Mouse (Mus musculus) liver, embryonic 13.5 days (tissue): ENCODE results near the gene Igf2bp3. TPM values are rescaled to one million over a fixed set of nuclear protein-coding genes. Genes with fewer than 3 reads are reported as not detected.
A peak's percentile ranks its signal among the peaks of the same experiment; 100 is the strongest.

Experiments used
- ATAC-seq: fragments of 200-750 bp; cut with Nextera tagmentation; 2 replicates; pipeline ENCODE4 v1.8.0; 2017; ENCODE audit warnings: low read depth, mild to moderate bottlenecking, moderate number of reproducible peaks, moderate library complexity
- DNase-seq: peaks from one replicate; pipeline ENCODE4 v3.0.0; 2022
- H3K27ac ChIP-seq: fragments of 300-500 bp; sonication (generic); 2 replicates; pipeline ENCODE4 v1.5.1; 2015; ENCODE audit warnings: moderate library complexity, mild to moderate bottlenecking, inconsistent platforms
- H3K27me3 ChIP-seq: fragments of 300-500 bp; sonication (generic); 2 replicates; pipeline ENCODE4 v1.6.1; 2015; ENCODE audit warnings: mild to moderate bottlenecking, inconsistent platforms
- H3K36me3 ChIP-seq: fragments of 300-500 bp; sonication (generic); 2 replicates; pipeline ENCODE4 v1.6.1; 2015; ENCODE audit warnings: mild to moderate bottlenecking, inconsistent platforms
- H3K4me1 ChIP-seq: fragments of 300-500 bp; sonication (generic); replicated peaks from 2 replicates; pipeline ENCODE4 v1.6.1; 2015; ENCODE audit warnings: inconsistent platforms
- H3K4me2 ChIP-seq: fragments of 300-500 bp; sonication (generic); 2 replicates; pipeline ENCODE4 v1.6.1; 2015; ENCODE audit warnings: inconsistent platforms, mild to moderate bottlenecking, moderate library complexity
- H3K4me3 ChIP-seq: fragments of 300-500 bp; sonication (generic); replicated peaks from 2 replicates; pipeline ENCODE4 v1.5.1; 2015; ENCODE audit warnings: mild to moderate bottlenecking, inconsistent platforms
- H3K9ac ChIP-seq: fragments of 300-500 bp; sonication (generic); 2 replicates; pipeline ENCODE4 v1.6.1; 2015; ENCODE audit warnings: mild to moderate bottlenecking, inconsistent platforms
- H3K9me3 ChIP-seq: fragments of 300-500 bp; sonication (generic); replicated peaks from 2 replicates; pipeline ENCODE4 v1.6.1; 2016; ENCODE audit warnings: inconsistent platforms
- WGBS: fragments of 180-500 bp; shearing (Covaris S2); methylation state at CpG from one replicate; pipeline ENCODE4 v1.1.7; 2015; ENCODE audit not compliant: insufficient replicate concordance; 5-methylcytosine and 5-hydroxymethylcytosine counted together
- polyA plus RNA-seq: library from polyadenylated mRNA; unstranded; fragments of >200 nt; fragmentation: Nextera tagmentation; extraction: Ambion mirVana; gene quantifications from 2 replicates; pipeline ENCODE4 v1.2.1, GENCODE M21; 2015

Igf2bp3 gene
- polyA plus RNA-seq, 1 experiment from 2014 or later = 21.4 TPM

DNA sequence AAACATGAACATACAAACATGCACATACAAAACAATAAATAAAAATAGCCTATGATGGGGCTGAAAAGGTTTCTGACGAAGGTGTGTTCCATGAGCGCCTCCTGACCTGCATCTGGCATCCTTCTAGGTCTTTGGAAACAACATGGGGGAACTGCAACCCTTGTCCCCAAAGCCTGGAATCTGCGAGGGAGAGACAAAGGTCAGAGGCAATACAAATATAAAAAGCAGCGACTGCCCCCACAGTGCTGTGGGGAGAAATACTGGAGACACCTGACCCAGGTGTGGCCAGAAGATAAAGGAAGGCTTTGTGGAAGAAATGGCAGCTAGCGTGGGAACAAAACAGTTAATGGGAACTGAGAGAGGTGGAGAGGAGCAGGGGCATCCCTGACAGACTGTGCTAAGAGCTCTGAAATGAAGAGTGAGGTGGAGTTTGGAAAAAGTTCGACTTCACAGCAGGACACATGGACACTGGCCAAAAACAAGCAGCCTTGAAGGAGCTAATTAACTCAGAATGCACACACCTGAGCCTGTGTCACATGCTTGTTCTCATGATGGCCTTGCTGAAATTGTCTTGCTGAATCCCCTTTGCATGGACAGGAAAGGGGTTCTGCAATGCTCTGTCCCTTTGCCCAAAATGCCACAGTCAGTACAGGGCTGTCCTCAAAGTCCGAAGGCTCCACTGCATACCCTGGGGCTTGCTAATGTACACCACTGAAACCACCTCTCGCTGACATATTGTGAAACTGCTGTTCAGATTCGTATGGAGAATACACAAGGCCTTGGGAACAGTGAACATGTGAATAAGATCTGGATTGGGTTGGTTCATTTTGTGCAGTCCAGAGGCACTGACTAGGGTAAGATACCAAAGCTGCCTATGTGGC lies 64.2 kb downstream of the Igf2bp3 start:
- 65% methylated on average over 9 of the region's 9 CpGs for WGBS
- no peak overlapping the region; the same call in 1 of the 2 replicates for H3K9ac ChIP-seq
- 0 out of 2 replicates have a peak overlapping the region, but pooled peaks have one; percentile 17 for H3K4me2 ChIP-seq
- H3K27me3 ChIP-seq = no peaks in the 10 kb centered on the region
- H3K9me3 ChIP-seq = no peaks in the 10 kb centered on the region
- no peak overlapping the region for H3K4me3 ChIP-seq
- ATAC-seq (peak; percentile 54), DNase-seq (no peak)
- peaks cover 51% of the 10 kb centered on the region for H3K4me1 ChIP-seq
- H3K36me3 ChIP-seq = no peaks in the 10 kb centered on the region
- H3K27ac ChIP-seq = peak overlapping the region; percentile 64

DNA sequence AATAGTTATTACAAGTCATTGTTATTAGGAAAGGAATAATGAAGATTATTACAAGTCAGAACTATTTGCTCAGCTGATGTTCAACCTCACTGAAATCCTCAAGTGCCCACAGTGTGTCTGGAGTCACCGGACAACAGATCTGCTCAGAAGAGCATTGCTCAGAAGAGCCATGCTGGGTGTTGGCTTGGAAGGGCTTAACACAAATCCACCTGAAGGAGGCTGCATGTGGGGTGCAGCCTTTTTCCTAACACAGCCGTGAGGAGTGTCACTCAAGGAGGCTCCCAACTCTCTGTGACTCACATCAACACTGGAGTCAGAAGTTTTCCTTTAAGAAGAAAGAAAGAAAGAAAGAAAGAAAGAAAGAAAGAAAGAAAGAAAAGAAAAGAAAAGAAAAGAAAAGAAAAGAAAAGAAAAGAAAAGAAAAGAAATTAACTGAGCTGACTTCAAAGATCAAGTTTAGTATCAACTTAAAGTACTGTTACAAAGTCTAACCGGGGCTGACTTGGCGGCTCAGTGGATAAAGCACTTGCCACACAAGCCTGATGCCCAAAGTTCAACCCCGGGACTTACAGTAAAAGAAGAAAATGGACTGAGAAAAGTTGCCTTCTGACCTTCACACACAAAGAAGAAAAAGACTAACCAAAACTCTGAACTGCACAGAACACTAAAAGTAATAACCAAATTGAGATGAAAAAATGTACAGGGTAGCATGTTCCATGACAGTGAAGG lies 65.4 kb downstream of the Igf2bp3 start:
- no peak overlapping the region for H3K4me3 ChIP-seq
- H3K36me3 ChIP-seq = no peaks in the 10 kb centered on the region
- 0 out of 2 replicates have a peak overlapping the region, but pooled peaks have one; percentile 9 for H3K4me2 ChIP-seq
- H3K27ac ChIP-seq = peak overlapping the region; percentile 40
- WGBS = 67% methylated on average over 5 of the region's 5 CpGs
- DNase-seq (no peak), ATAC-seq (no peak)
- H3K4me1 ChIP-seq = peaks cover 53% of the 10 kb centered on the region
- no peaks in the 10 kb centered on the region for H3K27me3 ChIP-seq
- H3K9me3 ChIP-seq = no peaks in the 10 kb centered on the region
- H3K9ac ChIP-seq = no peak overlapping the region

DNA sequence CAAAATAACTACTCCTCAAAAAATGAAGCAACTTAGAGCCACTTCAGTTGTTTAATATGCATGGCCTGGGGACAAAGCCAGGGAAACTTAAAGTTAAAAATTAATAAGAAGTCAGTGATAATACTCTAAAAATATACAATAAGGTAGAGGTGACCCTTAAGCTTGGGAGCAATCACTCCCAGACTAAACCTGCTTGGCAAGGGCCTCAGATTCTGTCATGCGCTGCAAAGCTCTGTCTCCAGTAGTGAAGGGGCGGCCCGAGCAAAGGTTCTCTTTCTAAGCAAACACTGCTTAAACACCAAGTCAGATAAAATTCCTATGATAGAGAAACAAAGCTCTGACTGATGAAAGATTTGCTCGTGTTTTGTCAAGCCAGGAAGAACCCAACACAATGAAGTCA lies 66.0 kb downstream of the Igf2bp3 start:
- H3K9ac ChIP-seq = no peak overlapping the region
- ATAC-seq (no peak), DNase-seq (no peak)
- 68% methylated on average over 4 of the region's 4 CpGs for WGBS
- no peaks in the 10 kb centered on the region for H3K9me3 ChIP-seq
- no peak overlapping the region for H3K27ac ChIP-seq
- H3K4me3 ChIP-seq = no peak overlapping the region
- H3K4me1 ChIP-seq = peaks cover 53% of the 10 kb centered on the region
- no peaks in the 10 kb centered on the region for H3K36me3 ChIP-seq
- H3K27me3 ChIP-seq = no peaks in the 10 kb centered on the region
- no peak overlapping the region for H3K4me2 ChIP-seq

DNA sequence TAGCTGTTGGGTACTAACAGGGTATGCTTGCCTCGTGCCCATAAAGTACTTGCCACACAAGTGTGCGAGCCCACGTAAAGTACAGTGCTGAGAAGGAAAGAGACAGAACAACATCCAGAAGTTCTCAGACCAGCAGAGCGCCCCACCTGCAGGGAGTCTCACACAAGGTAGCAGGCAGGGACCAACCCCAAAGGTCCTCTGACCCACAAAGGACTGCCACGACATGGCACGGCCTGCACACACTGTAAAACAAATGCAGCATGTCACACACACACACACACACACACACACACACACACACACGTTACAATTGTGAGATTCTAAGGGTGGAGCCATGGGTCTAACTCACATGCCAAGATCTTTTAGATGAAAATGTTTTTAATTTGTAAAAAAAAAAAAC lies 66.4 kb downstream of the Igf2bp3 start:
- whole genome bisulfite sequencing = 68% methylated on average over 7 of the region's 7 CpGs
- no peak for ATAC-seq
- H3K4me2 ChIP-seq = no peak overlapping the region

DNA sequence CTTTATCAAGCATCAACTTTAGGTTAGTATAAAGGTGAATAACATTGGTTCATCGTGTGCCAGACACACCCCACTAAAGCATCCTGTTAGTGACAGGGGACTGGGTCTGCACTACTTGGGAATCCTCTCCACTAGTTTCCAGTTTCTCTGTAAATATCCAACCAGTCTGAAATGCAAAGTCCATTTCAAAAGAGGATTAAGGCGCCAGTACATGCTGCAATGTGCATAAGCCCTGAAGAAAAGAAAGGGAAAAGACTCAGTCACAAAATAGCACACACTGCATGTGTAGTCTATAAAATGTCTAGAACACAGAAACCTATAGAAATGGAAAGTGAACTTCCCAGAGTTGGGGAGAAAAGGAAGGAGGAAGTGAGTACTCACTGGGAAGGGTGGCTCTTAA lies 68.3 kb downstream of the Igf2bp3 start:
- no peak overlapping the region for H3K27ac ChIP-seq
- no peak overlapping the region for H3K4me3 ChIP-seq
- DNase-seq = no peak
- 69% methylated on average over 2 of the region's 2 CpGs for WGBS
- ATAC-seq = no peak
- no peaks in the 10 kb centered on the region for H3K27me3 ChIP-seq
- H3K9me3 ChIP-seq = no peaks in the 10 kb centered on the region
- no peak overlapping the region for H3K4me2 ChIP-seq
- H3K4me1 ChIP-seq = peaks cover 47% of the 10 kb centered on the region
- H3K9ac ChIP-seq = no peak overlapping the region
- H3K36me3 ChIP-seq = no peaks in the 10 kb centered on the region

More for the DNA sequence above, 66.4 kb downstream of the Igf2bp3 start:
- Histone ChIP-seq H3K36me3 (no peaks in the 10 kb centered on the region), H3K27me3 (no peaks in the 10 kb centered on the region), H3K27ac (0 out of 2 replicates have a peak overlapping the region, but pooled peaks have one; percentile 21), H3K4me3 (no peak overlapping the region), H3K9ac (no peak overlapping the region), H3K4me1 (peaks cover 53% of the 10 kb centered on the region), H3K9me3 (no peaks in the 10 kb centered on the region)
- no peak for DNase-seq

DNA sequence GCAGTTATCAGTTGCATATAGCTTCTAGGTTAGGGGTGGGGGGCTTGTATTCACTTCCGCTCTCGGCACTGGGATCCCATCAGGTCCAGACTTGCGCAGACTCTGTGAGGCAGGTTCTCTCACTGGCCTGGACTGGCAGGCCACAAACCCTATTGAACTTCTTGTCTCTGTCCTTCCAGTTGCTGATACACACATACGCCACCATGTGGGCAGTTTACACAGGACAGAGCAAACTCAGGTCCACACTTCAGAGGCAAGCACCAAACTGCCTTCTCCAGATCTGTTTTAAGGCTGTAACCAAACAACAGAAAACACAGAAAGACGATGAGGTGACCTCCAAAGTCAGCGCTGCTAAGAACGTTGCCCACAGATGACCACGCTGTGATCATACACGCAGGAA lies 72.3 kb downstream of the Igf2bp3 start:
- Histone ChIP-seq H3K27me3 (no peaks in the 10 kb centered on the region), H3K27ac (no peak overlapping the region), H3K36me3 (no peaks in the 10 kb centered on the region), H3K4me1 (peaks cover 43% of the 10 kb centered on the region), H3K4me3 (no peak overlapping the region), H3K9ac (no peak overlapping the region), H3K9me3 (no peaks in the 10 kb centered on the region), H3K4me2 (no peak overlapping the region)
- DNase-seq (no peak), ATAC-seq (no peak)
- WGBS = 81% methylated on average over 9 of the region's 9 CpGs

DNA sequence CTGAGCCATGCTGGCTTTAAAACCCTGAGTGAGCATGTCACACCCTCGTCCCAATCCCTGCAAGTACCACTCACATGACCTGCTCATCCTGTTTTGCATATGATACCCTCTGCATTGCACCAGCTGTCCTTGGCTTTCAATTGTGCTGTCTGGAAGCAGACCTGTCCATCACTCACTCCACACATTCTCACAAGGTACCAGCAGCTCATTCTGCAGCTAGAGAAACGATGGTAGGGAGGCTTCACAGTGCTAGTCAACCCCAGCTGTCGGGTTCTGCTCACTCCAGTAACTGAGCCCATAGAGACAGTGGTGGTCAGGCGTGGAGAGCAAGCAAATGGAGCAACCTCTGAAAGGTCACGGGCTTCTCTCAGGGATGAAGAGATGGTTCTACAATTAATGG lies 73.6 kb downstream of the Igf2bp3 start:
- H3K4me1 ChIP-seq = peaks cover 42% of the 10 kb centered on the region
- no peaks in the 10 kb centered on the region for H3K27me3 ChIP-seq
- 73% methylated on average over 5 of the region's 5 CpGs for WGBS
- no peak for DNase-seq
- H3K4me3 ChIP-seq = no peak overlapping the region
- H3K9me3 ChIP-seq = no peaks in the 10 kb centered on the region
- H3K4me2 ChIP-seq = no peak overlapping the region
- no peaks in the 10 kb centered on the region for H3K36me3 ChIP-seq
- H3K9ac ChIP-seq = no peak overlapping the region
- no peak overlapping the region for H3K27ac ChIP-seq
- ATAC-seq = no peak

DNA sequence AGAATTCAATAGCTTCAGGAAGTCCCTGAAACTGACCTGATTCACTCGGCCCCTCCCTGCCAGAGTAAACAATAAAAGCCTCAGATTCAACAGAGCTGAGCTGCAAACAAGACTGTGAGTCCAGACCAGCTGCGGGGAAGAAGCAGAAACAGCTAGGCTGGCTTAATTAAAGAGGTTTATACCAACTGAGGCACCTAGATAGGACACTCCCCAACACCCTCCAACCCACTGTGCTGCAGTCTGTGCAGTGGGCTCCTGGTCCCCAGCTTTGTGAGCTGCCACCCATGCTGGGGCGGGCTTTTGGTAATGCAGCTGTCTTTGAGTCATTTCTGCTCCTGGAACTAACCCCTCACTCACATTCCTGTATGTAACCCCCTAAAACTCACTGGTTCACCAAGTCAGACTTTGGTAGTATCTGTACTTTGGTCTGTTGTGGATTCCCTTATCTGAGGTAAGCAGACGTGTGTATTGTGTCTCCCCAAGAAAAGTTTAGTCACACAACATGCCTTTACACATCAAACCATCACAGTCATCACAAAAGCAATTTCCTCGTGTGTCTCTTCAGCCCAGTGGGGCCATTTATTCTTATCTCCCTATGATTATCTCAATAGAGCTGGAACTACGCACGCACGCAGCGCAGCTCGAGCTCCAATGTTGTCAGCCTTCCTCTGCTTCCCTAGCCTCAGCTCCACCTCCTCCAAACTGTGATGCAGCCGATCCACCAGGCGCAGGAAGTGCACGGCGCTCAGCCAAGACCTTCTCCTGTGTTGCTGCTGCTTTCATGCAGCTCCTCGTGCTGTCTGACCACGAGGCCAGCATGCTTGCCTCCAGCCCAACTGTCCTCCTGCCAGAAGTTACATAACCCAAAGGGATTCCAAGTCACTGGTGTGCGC lies 76.4 kb downstream of the Igf2bp3 start:
- Histone ChIP-seq H3K4me3 (0 out of 2 replicates have a peak overlapping the region, but pooled peaks have one; percentile 6), H3K4me1 (peaks cover 54% of the 10 kb centered on the region), H3K4me2 (peak overlapping the region; percentile 48), H3K9ac (no peak overlapping the region), H3K36me3 (no peaks in the 10 kb centered on the region), H3K9me3 (no peaks in the 10 kb centered on the region), H3K27ac (peak overlapping the region; percentile 53), H3K27me3 (no peaks in the 10 kb centered on the region)
- peak; percentile 15 for DNase-seq
- 23% methylated on average over 17 of the region's 17 CpGs for WGBS
- peak; percentile 75 for ATAC-seq

DNA sequence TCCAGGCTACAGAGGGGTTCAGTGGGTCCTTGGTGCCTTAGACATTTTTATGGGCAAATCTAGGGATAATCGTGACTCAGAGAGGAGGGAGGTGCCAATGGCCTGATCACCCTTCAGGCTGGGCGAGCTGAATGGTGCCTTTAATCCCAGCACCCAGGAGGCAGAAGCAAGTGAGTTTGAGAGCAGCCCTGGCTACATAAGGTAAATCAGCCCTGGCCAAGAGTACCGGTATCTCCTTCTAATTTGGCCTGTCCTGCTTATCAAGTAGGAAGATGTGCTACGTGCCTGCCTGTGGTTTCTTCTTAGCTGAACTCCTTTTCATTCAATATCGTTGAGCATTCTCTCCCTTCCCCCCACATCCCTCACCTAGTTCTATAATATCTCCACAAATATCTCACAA lies 78.0 kb downstream of the Igf2bp3 start:
- ATAC-seq (peak; percentile 73), DNase-seq (peak; percentile 14)
- Histone ChIP-seq H3K4me1 (peaks cover 54% of the 10 kb centered on the region), H3K27ac (no peak overlapping the region), H3K4me2 (0 out of 2 replicates have a peak overlapping the region, but pooled peaks have one; percentile 25), H3K9me3 (no peaks in the 10 kb centered on the region), H3K36me3 (no peaks in the 10 kb centered on the region; the same call in 1 of the 2 replicates), H3K4me3 (no peak overlapping the region), H3K9ac (no peak overlapping the region), H3K27me3 (no peaks in the 10 kb centered on the region)
- WGBS = 17% methylated on average over 5 of the region's 5 CpGs

DNA sequence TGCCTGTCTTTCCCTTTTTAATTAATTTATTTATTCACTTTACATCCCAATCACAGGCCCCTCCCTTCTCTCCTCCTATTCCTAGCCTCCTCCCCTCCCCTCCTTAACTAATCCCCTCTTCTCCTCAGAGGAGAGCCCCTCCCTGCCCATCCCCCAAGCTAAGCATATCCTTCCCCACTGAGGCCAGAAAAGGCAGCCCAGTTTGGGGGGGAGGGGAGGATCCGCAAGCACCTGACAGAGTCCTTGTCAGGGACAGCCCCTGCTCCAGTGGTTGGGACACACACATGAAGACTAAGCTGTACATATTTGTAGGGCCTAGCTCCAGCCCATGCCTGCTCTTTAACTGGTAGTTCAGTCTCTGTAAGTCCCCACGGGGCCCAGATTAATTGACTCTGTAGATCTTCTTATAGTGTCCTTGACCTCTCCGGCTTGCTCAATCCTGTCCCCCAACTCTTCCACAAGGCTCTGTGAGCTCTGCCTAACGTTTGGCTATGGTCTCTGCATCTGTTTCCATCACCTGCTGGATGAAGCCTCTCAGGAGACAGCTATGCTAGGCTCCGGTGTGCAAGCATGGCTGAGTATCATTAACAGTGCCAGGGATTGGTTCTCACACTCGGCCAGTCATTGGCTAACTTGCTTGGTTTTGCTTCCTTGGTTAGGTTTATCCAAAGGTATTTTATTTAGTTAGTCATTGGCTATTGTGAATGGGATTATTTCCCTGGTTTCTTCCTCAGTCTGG lies 82.2 kb downstream of the Igf2bp3 start:
- H3K9me3 ChIP-seq = no peaks in the 10 kb centered on the region
- peaks cover 7% of the 10 kb centered on the region; the same call in 1 of the 2 replicates for H3K36me3 ChIP-seq
- no peak overlapping the region for H3K9ac ChIP-seq
- no peaks in the 10 kb centered on the region for H3K27me3 ChIP-seq
- peaks cover 29% of the 10 kb centered on the region for H3K4me1 ChIP-seq
- DNase-seq (no peak), ATAC-seq (no peak)
- H3K4me2 ChIP-seq = no peak overlapping the region
- no peak overlapping the region for H3K4me3 ChIP-seq
- H3K27ac ChIP-seq = no peak overlapping the region
- 66% methylated on average over 6 of the region's 6 CpGs for WGBS
